Mouse (Mus musculus): ENCODE measurements at regions not wholly inside any gene's neighbourhood (a gene's known extent, or its start where the extent isn't known, plus 50 kb on each side); places are given as distances from the start of the nearest gene placed in this dataset.

DNA sequence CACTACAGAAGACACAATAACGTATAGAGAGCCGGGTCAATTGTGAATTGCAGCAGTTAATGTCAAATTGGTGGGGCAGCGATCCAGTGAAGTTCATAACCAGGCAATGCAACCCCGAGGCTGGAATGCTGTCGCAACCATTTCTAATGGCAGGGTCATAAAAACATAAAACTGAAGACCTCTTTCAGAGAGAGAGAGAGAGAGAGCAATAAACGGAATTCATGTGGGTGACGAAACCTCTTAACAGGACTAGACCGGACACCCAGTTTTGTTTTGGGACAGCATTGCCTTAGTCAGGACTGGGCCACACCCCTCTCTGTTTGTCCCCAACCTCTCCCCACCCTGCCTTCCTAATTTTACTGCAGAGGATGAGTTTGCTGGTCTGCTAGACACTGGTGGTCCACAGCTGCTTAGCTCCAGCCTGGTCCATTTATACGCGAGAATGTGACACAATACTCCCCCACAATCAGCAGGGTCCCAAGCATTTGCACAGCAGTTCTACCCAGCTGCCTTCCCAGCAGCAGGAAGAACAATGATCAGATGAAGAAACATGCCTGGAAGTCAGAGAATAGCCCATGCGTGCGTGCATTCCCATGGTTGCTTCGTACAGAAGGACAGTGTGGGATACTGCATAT lies 115.6 kb upstream of the Prickle1 start:
- intact Hi-C loops (cut with DNase I) = no loop called here

DNA sequence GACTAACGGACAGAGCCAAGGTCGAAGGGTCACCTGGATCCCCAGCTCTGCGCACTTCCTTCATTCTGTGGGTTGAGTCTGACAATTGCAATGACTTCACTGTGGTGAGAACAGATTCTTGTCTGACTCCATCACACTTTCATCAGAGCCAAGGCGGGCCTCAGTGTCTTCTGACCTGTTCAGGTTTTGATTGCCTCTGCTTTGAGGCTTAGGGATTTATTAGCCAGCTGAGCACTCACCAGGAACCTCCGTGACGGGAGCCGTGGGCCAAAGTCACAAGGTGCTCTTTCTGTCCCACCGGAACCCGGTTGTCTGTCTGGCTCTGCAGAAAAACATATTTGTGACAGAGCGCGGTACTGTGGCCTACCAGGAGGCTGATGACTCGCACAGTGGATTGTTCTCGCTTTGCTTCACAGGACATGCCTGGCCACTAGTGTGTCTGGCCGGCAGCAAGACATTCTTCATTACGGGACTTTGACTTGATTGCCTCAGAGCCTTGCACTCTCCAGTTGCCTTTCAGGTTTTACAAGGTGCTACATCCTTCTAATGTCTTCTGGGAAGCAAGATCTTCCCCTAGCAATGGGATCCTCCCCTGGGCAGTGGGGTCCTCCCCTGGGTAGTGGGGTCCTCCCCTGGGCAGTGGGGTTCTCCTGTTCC lies 114.9 kb upstream of the Prickle1 start:
- intact Hi-C loops (cut with DNase I) = no loop called here

DNA sequence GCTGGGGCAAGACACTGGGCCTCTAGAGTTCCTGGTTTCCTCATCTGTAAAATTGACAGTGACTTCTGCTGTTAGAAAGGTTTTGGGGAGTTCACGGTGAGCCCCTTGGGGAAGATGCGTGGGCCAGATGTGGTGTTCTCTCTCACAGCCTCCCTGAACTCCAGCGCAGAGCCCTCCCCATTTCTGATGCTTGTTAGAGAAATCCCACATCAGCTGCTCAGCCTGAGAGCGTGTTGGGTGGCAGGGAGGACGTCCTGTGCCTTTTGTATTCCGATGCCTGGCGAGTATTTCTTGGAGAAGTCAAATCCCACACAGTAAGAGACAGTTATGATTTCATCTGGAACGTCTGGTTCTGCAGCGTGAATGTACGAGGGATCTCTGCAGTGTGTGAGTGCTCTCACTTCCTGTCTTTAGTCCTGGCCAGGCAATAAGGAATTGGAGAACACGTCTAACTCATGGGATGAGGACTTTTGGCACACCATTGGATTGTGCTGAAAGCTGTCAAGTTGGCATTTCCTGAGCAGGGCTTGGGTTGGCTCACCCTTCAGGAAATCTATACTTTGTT lies 110.8 kb upstream of the Prickle1 start:
- intact Hi-C loops (cut with DNase I) = no loop called here

DNA sequence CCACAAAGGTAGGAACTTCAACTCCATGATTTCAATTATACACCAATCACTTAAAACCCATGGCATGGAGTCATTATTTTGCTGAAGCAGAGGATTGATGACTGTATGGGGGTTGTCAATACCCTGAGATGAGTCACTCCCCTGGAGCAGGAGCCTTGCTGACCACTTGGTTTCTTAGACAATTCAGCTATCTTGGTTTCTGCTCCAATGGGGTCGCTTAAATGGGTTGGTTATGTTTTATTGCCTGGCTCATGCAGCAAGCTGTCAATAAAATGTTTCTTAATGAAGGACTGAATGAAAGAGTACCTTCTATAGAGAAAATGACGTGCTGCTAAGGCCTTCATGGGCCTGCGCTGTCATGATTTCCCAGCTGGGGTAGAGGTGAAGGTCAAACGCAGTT lies 110.0 kb upstream of the Prickle1 start:
- intact Hi-C loops (cut with DNase I) = no loop called here

DNA sequence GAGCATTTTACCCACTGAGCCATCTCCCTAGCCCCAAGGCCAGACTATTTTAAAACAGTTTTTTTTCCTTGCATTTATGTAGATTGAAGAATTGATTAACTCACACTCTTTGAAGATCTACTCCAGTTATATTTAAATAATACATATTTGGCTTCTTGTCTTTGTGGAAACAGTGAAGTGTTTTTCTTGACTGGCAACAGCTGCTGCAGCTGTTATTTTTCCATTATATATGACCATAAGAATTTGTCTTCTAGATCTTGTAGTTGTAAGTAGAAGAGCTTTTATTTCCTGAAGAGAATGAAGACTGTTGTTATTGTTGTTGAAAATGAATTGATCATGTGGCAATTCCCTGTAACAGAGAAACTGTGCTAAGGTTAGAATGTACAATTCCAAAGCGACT lies 109.4 kb upstream of the Prickle1 start:
- intact Hi-C loops (cut with DNase I) = no loop called here

DNA sequence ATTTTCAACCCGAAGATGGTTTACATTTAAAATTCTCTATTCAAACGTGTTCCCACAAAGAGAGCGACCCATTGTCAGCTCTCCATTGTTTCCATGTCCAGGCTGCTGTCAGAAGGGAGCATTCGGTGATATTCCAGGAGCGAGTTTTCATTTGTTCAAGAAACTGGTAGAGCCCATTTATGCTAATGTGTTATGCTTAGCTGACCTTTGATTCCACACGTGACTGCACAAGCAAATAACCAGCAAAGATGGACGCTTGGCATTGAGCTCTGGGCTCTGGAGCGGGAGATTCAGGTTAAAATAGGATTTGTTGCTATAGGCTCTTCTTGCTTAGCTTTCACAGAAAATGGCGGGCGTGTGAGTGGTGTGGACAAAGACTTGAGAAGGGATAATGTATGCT lies 105.3 kb upstream of the Prickle1 start:
- intact Hi-C loops (cut with DNase I) = no loop called here

DNA sequence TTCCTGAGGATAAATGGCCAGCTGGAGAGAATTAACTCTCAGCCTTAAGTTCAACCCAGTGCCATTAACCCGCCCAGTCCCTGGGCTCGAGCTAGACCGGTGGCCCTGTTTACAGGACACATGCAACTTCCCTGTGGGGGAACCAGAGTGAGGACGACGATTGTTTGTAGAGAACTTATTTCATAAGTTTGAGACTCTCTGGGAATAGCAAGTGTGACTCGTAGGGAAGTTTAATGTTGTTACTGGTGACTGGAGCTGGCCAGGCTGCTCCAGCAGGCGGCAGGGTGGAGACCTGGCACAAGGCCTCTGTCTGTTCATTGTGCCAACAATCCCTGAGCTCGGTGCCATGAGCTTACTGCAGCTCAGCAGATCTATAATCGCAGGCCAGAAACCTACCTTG lies 104.3 kb upstream of the Prickle1 start:
- intact Hi-C loops (cut with DNase I) = no loop called here

DNA sequence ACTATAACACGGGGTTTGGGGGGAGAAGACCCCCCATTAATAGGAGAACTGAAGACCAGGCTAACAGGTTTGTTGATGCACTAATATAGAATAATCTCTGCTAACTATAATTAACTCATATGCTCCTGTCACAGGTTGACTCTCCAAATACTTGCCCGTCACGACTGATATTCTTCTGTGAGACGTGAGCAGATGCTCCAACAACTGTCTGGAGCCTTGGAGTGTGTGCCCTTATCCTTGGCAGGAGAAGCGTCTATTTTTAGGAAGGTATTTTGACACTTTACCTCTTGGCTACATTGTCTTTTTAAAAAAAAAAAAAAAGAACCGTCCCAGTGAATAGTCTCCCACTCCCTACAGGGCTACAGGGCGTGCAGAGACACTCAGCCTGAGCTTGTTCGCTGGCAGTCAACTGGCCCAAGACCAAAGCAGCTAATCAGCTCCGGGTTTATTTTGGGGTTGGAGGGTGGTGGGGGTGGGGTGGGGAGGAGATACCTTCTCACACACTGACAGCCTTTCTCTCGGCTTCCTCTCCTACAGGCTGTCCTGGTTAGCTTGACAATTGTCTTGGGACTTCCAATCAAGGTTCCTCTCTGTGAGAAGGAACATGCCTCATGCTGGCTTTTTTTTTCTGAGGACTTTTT lies 102.6 kb upstream of the Prickle1 start:
- intact Hi-C loops (cut with DNase I) = no loop called here

DNA sequence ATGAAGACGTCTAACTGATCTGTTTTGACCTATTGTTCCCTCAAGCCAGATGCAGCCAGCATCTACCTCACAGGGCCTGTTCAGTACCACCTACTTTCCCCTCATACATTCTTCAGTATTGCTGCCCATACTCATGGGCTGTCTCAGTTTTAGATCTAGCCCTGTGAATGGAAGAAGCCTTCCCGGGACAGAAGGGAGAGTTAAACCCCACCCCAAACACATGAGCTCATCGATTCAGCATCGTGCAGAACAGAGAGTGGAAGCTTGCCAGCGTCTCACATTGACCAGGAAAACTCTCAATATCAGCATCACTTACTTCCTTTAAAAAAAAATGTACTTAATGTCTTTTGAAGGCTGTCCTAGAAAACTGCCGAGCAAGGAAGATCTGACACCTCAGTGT lies 95.0 kb upstream of the Prickle1 start:
- intact Hi-C loops (cut with DNase I) = no loop called here

DNA sequence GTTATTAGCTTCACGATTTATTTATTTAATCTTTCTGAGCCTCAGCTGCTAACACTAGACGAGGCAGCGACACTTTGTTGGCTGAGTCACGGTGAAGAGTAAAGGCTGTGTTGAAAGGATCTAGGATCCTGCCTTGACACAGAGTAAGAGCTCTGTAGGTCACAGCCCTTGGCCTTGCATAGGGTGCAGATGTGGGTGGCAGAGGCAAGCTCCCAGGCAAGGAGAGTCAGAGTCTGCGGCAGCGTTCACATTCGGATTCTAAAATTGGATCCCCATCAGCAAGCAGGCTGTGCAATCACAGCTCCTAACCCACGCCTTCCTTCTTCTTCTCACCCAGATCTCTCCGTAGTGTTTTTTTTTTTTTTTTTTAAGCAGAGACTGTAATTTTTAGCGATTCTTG lies 94.3 kb upstream of the Prickle1 start:
- intact Hi-C loops (cut with DNase I) = no loop called here

DNA sequence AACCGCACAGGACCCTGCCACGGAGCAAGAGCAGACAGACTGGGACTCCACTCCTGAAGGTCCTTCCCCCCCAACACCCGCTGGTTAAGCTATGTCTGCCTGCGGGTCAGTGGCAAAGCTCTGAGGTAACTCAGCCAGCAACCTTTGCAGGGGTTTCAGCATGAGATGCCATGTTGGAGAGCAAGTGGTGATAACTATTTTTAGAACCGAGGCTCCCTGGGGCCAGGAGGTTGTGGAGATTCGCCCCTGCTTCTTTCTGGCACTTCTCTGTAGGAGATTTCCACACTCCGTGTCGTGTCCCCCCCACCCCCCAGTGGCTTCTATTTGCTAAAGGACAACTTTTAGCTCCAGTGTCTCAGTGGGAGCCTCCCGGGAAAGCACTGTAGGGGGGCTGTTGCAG lies 90.7 kb upstream of the Prickle1 start:
- intact Hi-C loops (cut with DNase I) = no loop called here

DNA sequence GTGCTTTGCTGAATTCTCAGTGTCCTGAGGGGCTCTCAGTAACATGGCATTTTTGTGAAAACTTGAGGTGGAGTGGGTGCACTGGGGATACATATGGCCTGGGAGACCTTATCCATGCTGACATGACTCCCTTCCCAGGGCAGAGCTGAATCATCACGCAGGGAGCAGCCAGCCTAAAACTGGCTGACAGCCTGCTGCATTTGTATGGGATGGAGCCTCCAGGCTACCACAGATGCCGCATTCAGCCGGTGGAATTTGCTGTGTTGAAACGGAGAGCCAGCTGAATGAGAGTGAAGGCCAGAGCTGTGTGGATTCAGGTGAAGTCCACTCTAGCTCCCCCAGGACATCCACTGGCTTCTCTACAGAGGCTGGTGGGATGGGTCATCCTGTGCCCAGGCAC lies 85.9 kb upstream of the Prickle1 start:
- intact Hi-C loops (cut with DNase I) = no loop called here

DNA sequence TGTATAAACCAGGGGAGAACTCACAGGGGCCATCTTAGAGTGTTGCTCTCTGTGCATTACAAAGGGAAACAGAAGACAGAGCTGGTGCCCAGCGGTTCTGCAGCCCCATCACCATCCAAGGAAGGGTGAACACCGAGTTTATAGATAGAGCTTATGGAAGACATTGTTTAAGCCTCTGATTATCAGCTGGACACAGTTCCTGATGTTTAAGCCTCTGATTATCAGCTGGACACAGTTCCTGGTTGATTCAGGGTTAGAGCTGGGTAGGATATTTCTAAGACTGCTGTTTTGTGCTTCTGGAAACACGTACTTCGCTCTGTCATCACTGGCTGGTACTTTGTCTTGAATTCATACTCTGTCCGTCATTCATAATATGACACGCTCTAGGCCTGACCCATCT lies 79.9 kb upstream of the Prickle1 start:
- intact Hi-C loops (cut with DNase I) = no loop called here

DNA sequence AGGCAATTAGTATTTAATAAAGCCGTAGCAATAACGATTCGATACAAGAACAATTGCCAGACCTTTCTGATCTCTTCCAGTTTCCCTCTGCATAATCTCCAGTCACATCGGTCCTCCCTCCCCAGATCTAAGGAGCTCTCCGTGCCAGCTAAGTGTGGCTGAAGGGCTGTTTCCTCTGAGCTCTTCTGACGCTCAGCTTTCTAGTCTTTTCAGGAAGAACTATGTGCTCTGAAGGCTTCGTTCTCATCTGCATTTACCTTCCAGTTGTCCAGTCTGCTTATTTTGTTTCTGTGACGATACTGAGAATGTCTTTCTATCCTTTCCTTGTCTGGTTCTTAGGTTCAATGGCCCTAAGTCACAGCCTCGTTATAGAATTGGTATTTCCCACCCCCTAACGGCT lies 78.3 kb upstream of the Prickle1 start:
- intact Hi-C loops (cut with DNase I) = no loop called here

DNA sequence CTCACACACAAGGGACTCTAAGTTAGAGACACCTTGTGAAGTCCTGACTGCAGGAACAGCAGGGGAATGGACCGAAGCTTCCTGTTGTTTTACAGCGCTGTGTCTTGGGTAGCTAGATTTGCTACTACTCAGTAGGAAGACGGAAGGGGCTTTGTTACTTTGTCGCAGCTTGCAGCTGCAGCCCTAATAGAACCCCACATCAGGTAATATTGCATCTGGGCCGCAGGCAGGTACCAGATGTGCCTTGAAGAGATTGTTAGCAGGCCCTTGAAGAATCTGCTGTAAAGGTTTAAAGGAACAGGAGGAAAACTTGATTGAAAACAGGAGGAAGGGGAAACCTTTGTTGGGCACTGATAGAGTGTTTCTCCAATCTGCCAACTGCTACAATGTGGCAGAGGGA lies 68.2 kb upstream of the Prickle1 start:
- intact Hi-C loops (cut with DNase I) = no loop called here

DNA sequence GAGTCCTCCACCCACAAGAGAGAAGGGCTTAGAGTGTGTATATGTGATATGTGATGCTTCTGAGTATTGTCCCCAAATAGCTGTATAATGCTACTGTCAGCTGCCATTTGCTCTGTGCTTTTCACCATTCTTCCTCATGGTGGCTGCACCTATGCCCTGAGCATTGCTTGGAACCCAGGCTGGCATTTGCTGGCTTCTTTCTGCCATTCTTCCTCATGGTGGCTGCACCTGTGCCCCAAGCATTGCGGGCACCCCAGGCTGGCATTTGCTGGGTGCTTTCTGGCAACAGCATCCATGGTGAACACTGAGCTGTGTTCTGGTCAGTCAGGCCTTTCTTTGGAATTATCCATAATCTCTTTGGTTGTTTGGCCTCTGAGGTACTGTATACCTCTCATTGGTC lies 66.9 kb upstream of the Prickle1 start:
- intact Hi-C loops (cut with DNase I) = no loop called here

DNA sequence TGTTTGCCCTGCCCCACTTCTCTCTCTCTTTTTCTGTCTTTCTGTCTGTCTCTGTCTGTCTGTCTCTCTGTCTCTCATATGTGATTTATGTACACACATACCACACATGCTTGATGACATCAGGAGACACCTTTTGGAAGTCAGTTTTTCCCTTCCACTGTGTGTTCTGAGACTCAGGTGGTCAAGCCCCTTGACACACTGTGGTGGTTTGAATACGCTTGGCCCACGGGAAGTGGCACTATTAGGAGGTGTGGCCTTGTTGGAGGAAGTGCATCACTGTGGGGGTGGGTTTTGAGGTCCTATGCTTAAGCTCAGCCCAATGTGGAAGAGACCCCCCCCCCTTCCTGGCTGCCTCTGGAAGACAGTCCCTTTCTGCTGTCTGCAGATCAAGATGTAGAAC lies 66.1 kb upstream of the Prickle1 start:
- intact Hi-C loops (cut with DNase I) = no loop called here

DNA sequence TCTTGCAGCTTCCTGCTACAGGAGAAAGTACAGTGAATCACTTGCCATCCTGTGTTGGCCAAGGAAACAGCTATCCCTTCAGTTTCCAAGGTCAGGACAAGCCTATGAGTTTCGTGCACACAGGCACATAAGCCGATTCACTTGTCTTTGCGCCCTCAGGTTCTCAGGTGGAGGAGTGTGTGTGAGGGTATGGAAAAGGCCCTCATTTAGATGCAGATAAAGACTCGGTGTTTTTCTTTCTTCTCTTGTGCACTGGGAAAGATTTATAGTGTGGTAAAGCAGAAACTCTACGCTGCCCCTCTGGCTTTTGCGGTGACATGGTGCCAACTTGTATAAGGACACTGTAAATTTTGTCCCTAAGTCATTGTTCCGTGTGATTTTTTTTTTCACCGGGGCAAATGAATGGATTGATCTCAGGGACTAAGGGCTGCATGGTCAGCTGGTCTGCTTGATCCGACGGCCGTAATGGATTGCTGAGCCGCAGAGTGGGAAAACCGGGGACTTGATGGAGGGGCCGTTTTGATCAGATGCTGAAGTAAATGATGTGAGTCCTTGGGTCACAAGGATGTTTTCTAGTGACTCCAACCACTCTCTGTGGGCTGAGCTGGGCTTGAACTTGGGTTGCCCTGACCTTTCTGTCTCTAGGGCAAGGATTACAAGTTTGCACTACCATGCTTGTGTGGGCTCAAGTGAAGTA lies 65.4 kb upstream of the Prickle1 start:
- intact Hi-C loops (cut with DNase I) = no loop called here

DNA sequence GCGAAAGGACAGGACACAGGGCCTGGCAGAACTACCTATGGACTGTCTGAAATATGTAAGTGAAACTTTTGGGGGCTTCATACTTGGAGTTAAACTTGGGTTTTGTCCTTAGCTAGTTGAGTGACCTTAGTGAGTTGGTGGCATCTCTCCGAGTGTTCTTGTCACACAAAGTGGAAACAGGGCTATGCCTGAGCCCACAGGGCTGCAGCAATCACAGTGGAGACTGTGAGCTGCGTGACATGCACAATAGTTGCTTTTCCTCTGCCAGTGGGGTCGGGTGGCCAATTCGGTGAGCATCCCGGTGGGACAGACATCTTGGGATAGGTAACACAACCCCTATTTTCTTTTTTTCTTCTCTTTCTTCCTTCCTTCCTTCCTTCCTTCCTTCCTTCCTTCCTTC lies 61.5 kb upstream of the Prickle1 start:
- intact Hi-C loops (cut with DNase I) = no loop called here

DNA sequence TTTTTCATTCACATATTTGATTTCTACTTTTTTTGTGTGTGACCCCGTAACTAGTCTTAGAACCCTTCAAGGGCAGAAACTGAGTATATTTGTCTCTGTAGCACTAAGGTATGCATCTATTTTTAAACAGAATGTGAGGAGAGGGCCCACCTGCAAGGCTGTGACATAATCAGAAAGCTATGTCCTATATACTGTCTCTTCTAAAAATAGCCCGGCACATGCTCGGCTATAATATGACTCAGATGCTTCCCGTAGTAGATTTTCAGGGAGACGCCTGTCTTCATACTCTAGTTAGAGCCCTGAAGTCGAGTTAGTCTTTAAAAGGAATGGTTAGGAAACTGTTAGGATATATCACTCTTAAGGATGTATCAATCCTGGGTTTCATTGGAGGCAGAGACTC lies 61.0 kb upstream of the Prickle1 start:
- intact Hi-C loops (cut with DNase I) = no loop called here

DNA sequence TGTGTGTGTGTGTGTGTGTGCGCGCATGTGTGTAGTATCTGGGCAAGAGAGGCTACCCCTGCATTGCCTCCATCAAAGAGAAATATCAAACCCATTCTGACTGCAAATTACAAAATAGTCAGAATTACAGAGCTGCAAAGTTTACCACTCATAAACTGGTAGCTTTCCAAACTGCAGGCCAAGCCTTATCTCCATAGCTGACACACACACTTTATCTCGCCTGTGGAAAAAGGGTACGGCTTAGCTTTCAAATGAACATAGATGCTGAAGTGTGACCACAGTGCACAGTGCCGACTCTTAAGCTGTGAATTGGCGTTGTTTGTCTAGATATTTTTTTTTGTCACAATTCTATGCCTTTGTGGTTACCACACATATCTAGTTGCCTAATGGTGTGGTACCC lies 60.1 kb upstream of the Prickle1 start:
- intact Hi-C loops (cut with DNase I) = no loop called here

DNA sequence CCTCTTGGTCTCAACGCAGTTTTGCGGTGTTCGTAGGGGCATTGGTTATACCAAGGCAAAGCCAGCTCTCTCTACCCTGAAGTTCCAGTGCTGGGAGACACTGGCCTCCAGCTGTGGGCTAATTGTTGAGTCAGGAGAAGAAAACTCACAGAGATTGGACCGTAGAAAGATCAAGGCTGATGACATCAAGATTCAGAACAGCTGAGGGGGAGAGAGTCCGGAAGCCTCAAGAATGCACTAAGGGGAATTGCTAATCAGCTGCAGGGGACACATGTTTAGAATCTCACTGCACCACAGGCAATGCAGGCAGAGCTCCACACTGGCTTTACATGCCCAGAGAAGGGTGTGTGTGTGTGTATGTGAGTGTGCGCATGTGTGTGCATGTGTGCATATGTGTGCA lies 59.6 kb upstream of the Prickle1 start:
- intact Hi-C loops (cut with DNase I) = no loop called here
